Mouse (Mus musculus) retina, embryonic 14.5 days (tissue): Measurements from ENCODE around the gene Dhdds.

Source experiments
- DNase-seq: peaks from one replicate; pipeline ENCODE4 v3.0.0-alpha.2; 2015; ENCODE audit warnings: low spot score

Gene Dhdds

GRCm38 (mm10) chr4:133956358-133956757 is 44.4 kb downstream of the Dhdds start:
- no peak for DNase-seq

- no peak for DNase-seq
Observed at GRCm38 (mm10) chr4:133946736-133947135, 54.0 kb downstream of the Dhdds start.

- DNase-seq: no peak
Observed at GRCm38 (mm10) chr4:133943791-133944190, 56.9 kb downstream of the Dhdds start.

- DNase-seq: no peak
Observed at GRCm38 (mm10) chr4:133942679-133943078, 58.0 kb downstream of the Dhdds start.

- DNase-seq: no peak
Observed at GRCm38 (mm10) chr4:133941576-133941975, 59.1 kb downstream of the Dhdds start.

- no peak for DNase-seq
Observed at GRCm38 (mm10) chr4:133940386-133941260, 60.1 kb downstream of the Dhdds start.

- no peak for DNase-seq
Observed at GRCm38 (mm10) chr4:133938077-133938476, 62.6 kb downstream of the Dhdds start.

- DNase-seq: no peak
Observed at GRCm38 (mm10) chr4:133931785-133932184, 68.9 kb downstream of the Dhdds start.

- peak; percentile 58 for DNase-seq
Observed at GRCm38 (mm10) chr4:133931349-133931748, 69.4 kb downstream of the Dhdds start.

GRCm38 (mm10) chr4:133929278-133929670 is 71.4 kb downstream of the Dhdds start:
- no peak for DNase-seq

GRCm38 (mm10) chr4:133928576-133929277 is 72.0 kb downstream of the Dhdds start:
- no peak for DNase-seq

- no peak for DNase-seq
Observed at GRCm38 (mm10) chr4:133925204-133925603, 75.5 kb downstream of the Dhdds start.

GRCm38 (mm10) chr4:133923743-133924142 is 77.0 kb downstream of the Dhdds start:
- DNase-seq: no peak
